Mouse (Mus musculus) limb, embryonic 10.5 days (tissue): ENCODE measurements around the gene Rln3. TPM values are rescaled to one million over a fixed set of nuclear protein-coding genes. Genes with fewer than 3 reads are reported as not detected.

Source experiments
- DNase-seq: peaks from one replicate; pipeline ENCODE4 v3.0.0-alpha.2; 2017; ENCODE audit warnings: low spot score
- H3K27ac ChIP-seq: fragments of 300-500 bp; sonication (generic); 2 replicates; pipeline ENCODE4 v1.5.1; 2016; ENCODE audit warnings: mild to moderate bottlenecking
- H3K27me3 ChIP-seq: fragments of 300-500 bp; sonication (generic); 2 replicates; pipeline ENCODE4 v1.6.1; 2016; ENCODE audit warnings: low read depth, mild to moderate bottlenecking; ENCODE audit not compliant: poor library complexity, severe bottlenecking
- H3K36me3 ChIP-seq: fragments of 300-500 bp; sonication (generic); 2 replicates; pipeline ENCODE4 v1.6.1; 2016; ENCODE audit warnings: mild to moderate bottlenecking, moderate library complexity
- H3K4me1 ChIP-seq: fragments of 300-500 bp; sonication (generic); 2 replicates; pipeline ENCODE4 v1.6.1; 2016
- H3K4me3 ChIP-seq: fragments of 300-500 bp; sonication (generic); 2 replicates; pipeline ENCODE4 v1.5.1; 2016; ENCODE audit warnings: mild to moderate bottlenecking, moderate library complexity
- H3K9me3 ChIP-seq: fragments of 300-500 bp; sonication (generic); replicated peaks from 2 replicates; pipeline ENCODE4 v1.6.1; 2016; ENCODE audit warnings: mild to moderate bottlenecking
- WGBS: fragments of 180-500 bp; shearing (Covaris S2); methylation state at CpG from one replicate; pipeline ENCODE4 v1.1.7; 2016; 5-methylcytosine and 5-hydroxymethylcytosine counted together
- microRNA counts: library from miRNA; unstranded; fragments of <30 nt; microRNA quantifications from one replicate; lab custom pipeline; 2017
- microRNA-seq: library from miRNA; unstranded; fragments of <30 nt; microRNA quantifications from one replicate; pipeline ENCODE4, GENCODE M21; 2017
- polyA plus RNA-seq: library from polyadenylated mRNA; unstranded; fragments of >200 nt; fragmentation: Nextera tagmentation; extraction: Ambion mirVana; gene quantifications from 2 replicates; pipeline ENCODE4 v1.2.1, GENCODE M21; 2016

The Rln3 gene
- polyA plus RNA-seq, 1 experiment from 2014 or later: not detected

DNA sequence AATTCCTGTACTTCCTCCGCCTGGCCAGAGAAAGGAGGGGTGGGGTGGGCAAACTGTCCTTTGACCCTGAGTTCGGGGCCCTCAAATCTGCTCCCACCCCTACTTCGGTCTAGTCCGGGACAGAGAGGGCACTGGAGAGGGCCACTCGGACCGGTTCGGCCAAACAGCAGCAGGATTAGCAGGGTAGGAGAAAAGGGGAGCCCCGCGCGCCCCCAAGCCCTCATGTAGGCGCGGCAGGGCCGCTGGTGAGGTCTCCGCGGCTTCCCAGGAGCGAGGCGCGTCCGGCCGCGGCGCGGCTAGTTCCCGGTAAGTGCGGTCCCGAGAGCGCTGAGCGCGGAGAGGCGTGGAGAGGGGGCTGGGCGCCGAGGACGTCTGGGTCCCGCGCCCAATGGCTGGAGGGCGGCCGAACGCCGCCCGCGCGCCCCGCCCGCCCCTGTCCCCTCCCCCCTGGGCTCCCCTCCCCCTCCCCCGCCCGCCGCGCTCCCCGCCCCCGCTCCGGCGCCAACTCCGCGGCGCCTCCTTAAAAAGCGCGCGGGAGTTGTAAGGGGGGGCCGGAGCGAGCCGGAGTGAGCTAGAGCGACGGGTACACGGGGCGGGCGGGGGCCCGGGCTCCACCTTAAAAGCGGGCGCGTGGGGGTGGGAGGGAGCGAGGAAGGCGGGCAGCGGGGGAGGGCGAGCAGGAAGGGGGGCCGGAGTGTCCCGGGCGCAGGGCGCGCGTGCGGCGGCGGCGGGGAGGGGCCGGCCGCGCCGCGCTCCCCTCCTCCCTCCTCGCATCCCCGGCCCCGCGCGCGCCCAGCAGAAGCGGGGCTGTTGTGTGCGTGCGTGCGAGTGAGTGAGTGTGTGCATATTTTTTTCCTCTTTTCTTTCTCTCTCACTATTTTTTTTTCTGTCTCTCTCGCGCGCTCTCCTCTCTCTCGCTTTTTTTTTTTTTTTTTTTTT lies 48.0 kb downstream of the Rln3 start:
- peak overlapping the region; percentile 87 for H3K4me3 ChIP-seq
- peaks cover 58% of the 10 kb centered on the region for H3K36me3 ChIP-seq
- peak overlapping the region; percentile 96 for H3K27ac ChIP-seq
- WGBS: under 1% methylated on average over 81 of the region's 103 CpGs
- DNase-seq: peak; percentile 91
- H3K9me3 ChIP-seq: no peaks in the 10 kb centered on the region
- H3K4me1 ChIP-seq: peaks cover 45% of the 10 kb centered on the region
- H3K27me3 ChIP-seq: peaks cover 27% of the 10 kb centered on the region

DNA sequence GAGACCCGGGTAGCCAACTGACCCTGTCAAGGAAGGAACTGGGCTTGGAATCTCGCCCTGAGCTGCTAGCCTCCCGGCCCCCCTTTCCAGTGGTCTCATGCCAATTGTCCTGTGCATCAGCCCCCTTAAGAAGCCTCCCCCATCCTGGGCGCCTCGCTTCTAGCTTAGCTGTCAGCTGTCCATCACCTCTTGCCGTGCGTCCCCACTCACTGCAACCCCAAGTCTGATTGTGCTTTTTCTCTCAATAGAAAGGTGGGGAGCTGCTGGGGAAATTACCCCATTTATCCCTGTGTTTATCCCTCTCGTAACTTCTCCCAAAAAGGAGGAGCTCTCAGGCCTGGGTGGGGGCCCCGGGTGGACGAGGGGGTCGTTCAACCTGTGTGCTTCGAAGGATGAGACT lies 48.8 kb downstream of the Rln3 start:
- Histone ChIP-seq H3K27ac (peak overlapping the region; percentile 96), H3K36me3 (peaks cover 58% of the 10 kb centered on the region)
- WGBS: 14% methylated on average over 12 of the region's 12 CpGs

DNA sequence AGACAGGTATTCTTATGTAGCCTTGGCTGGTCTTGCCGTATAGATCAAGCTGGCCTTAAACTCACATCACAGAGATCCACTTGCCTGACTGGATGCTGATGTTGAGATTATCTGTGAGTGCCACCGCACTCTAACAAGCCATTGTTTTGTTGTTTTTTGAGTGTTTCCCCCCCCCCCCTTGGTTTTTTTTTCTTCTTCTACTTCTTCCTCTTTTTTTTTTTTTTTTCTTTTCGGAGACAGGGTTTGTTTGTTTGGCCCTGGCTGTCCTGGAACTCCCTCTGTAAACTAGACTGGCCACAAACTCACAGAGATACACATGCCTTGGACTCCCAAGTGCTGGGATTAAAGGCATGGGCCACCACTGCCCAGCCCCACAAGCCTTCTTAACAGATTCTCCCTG lies 50.8 kb downstream of the Rln3 start:
- Histone ChIP-seq H3K9me3 (no peaks in the 10 kb centered on the region), H3K4me3 (no peak overlapping the region), H3K27ac (no peak overlapping the region), H3K4me1 (peaks cover 37% of the 10 kb centered on the region), H3K27me3 (no peaks in the 10 kb centered on the region), H3K36me3 (peaks cover 59% of the 10 kb centered on the region)
- DNase-seq: no peak
- 86% methylated on average over 3 of the region's 3 CpGs for WGBS

More for the DNA sequence above, 48.8 kb downstream of the Rln3 start:
- Histone ChIP-seq H3K27me3 (peaks cover 18% of the 10 kb centered on the region), H3K4me3 (peak overlapping the region; percentile 87), H3K4me1 (peaks cover 45% of the 10 kb centered on the region), H3K9me3 (no peaks in the 10 kb centered on the region)
- DNase-seq: no peak

MicroRNAs within 50 kb of the gene (microRNA counts, 519-probe panel; counts per million panel counts)
- microRNA mmu-miR-1199 (lab: Ali Mortazavi, UCI): 684 counts per million, percentile 72 among the panel's probes with 10 or more counts
- microRNA mmu-miR-709 (lab: Ali Mortazavi, UCI): 2,761 counts per million, percentile 73 among the panel's probes with 10 or more counts

Small RNA genes within 50 kb of the gene (microRNA-seq; reads per million reads assigned to microRNA genes)
- gene Mir1199: 1.8 reads per million
- not detected for gene Mir709
- gene Mir8111: 2.1 reads per million

Other genes starting within 250 kb of the Rln3 start
- gene Adgrl1, start 144.9 kb downstream of the Rln3 start, polyA plus RNA-seq: 12.3 and 16.2 TPM in 2 replicates
- gene Gm10644, start 89.8 kb downstream of the Rln3 start, polyA plus RNA-seq: 0.58 and 0.70 TPM in 2 replicates
- 94.6 and 101 TPM in 2 replicates for gene Asf1b, start 89.5 kb downstream of the Rln3 start, polyA plus RNA-seq
- 136 and 158 TPM in 2 replicates for gene Prkaca, start 72.0 kb downstream of the Rln3 start, polyA plus RNA-seq
- gene Samd1, start 47.3 kb downstream of the Rln3 start, polyA plus RNA-seq: 10.3 and 12.5 TPM in 2 replicates
- 0.28 and 0.73 TPM in 2 replicates for gene 1700067K01Rik, start 43.5 kb downstream of the Rln3 start, polyA plus RNA-seq
- 0.13 TPM in 1 of 2 replicates, not detected in the other for gene 2210011C24Rik, start 32.8 kb downstream of the Rln3 start, polyA plus RNA-seq
- 6.5 and 6.6 TPM in 2 replicates for gene Palm3, start 23.5 kb downstream of the Rln3 start, polyA plus RNA-seq
- 0.40 and 0.58 TPM in 2 replicates for gene Il27ra, start 2.4 kb downstream of the Rln3 start, polyA plus RNA-seq
- 0.88 and 1.0 TPM in 2 replicates for gene Gm10643, start 20.1 kb upstream of the Rln3 start, polyA plus RNA-seq
- 9.5 and 11.3 TPM in 2 replicates for gene Rfx1, start 21.8 kb upstream of the Rln3 start, polyA plus RNA-seq
- 20.2 and 20.8 TPM in 2 replicates for gene Dcaf15, start 59.8 kb upstream of the Rln3 start, polyA plus RNA-seq
- gene Podnl1, start 81.0 kb upstream of the Rln3 start, polyA plus RNA-seq: 0.29 TPM in 1 of 2 replicates, not detected in the other
- 22.6 and 24.8 TPM in 2 replicates for gene Cc2d1a, start 102.9 kb upstream of the Rln3 start, polyA plus RNA-seq
- gene 4930432K21Rik, start 103.0 kb upstream of the Rln3 start, polyA plus RNA-seq: 1.5 and 2.3 TPM in 2 replicates
- gene Nanos3, start 140.2 kb upstream of the Rln3 start, polyA plus RNA-seq: 3.1 and 3.2 TPM in 2 replicates
- gene Zswim4, start 192.1 kb upstream of the Rln3 start, polyA plus RNA-seq: 40.1 and 44.4 TPM in 2 replicates
- 420 and 449 TPM in 2 replicates for gene D8Ertd738e, start 204.7 kb upstream of the Rln3 start, polyA plus RNA-seq
- 75.0 and 83.0 TPM in 2 replicates for gene Mri1, start 212.3 kb upstream of the Rln3 start, polyA plus RNA-seq
- gene Ccdc130, start 225.4 kb upstream of the Rln3 start, polyA plus RNA-seq: 15.0 and 22.9 TPM in 2 replicates